Mouse (Mus musculus): Measurements from ENCODE around the gene Hemk1.

GRCm38 (mm10) chr9:107313926-107314325 is 24.2 kb downstream of the Hemk1 start:
- TF ChIP-seq CTCF (IDR thresholded peaks at IDR 0.05; ENCODE audit: borderline replicate concordance, control insufficient read depth, extremely low read depth, insufficient read depth, low read length, poor library complexity) (no peak), POLR2A (IDR thresholded peaks at IDR 0.05; ENCODE audit: control insufficient read depth, extremely low read depth, insufficient read depth, low read length, poor library complexity) (no peak)

All from thymus, adult 2 months (tissue).